Mouse (Mus musculus) hindbrain, embryonic 11.5 days (tissue): ENCODE measurements at regions not wholly inside any gene's neighbourhood (a gene's known extent, or its start where the extent isn't known, plus 50 kb on each side); places are given as distances from the start of the nearest gene placed in this dataset.
A peak's percentile ranks its signal among the peaks of the same experiment; 100 is the strongest.

Source experiments
- ATAC-seq: fragments of 200-750 bp; cut with Nextera tagmentation; 2 replicates; pipeline ENCODE4 v1.8.0; 2017; ENCODE audit warnings: mild to moderate bottlenecking, moderate TSS enrichment, moderate library complexity; ENCODE audit not compliant: low FRiP score
- DNase-seq: peaks from one replicate; pipeline ENCODE4 v3.0.0-alpha.2; 2015; ENCODE audit warnings: low spot score
- H3K27ac ChIP-seq: fragments of 300-500 bp; sonication (generic); 2 replicates; pipeline ENCODE4 v1.5.1; 2014; ENCODE audit warnings: mild to moderate bottlenecking, low read depth, low read length
- H3K27me3 ChIP-seq: fragments of 300-500 bp; sonication (generic); 2 replicates; pipeline ENCODE4 v1.6.1; 2014; ENCODE audit warnings: mild to moderate bottlenecking, low read length, moderate library complexity, mixed read lengths; ENCODE audit not compliant: control insufficient read depth, insufficient read depth
- H3K36me3 ChIP-seq: fragments of 300-500 bp; sonication (generic); 2 replicates; pipeline ENCODE4 v1.6.1; 2014; ENCODE audit warnings: mild to moderate bottlenecking, low read length, moderate library complexity, mixed read lengths; ENCODE audit not compliant: control insufficient read depth, insufficient read depth
- H3K4me1 ChIP-seq: fragments of 300-500 bp; sonication (generic); replicated peaks from 2 replicates; pipeline ENCODE4 v1.6.1; 2014; ENCODE audit warnings: low read length, mixed read lengths; ENCODE audit not compliant: control insufficient read depth, insufficient read depth
- H3K4me2 ChIP-seq: fragments of 300-500 bp; sonication (generic); replicated peaks from 2 replicates; pipeline ENCODE4 v1.6.1; 2014; ENCODE audit warnings: mild to moderate bottlenecking, low read depth, low read length
- H3K4me3 ChIP-seq: fragments of 300-500 bp; sonication (generic); 2 replicates; pipeline ENCODE4 v1.5.1; 2014; ENCODE audit warnings: low read depth, low read length
- H3K9ac ChIP-seq: fragments of 300-500 bp; sonication (generic); 2 replicates; pipeline ENCODE4 v1.6.1; 2014; ENCODE audit warnings: low read depth, low read length
- H3K9me3 ChIP-seq: fragments of 300-500 bp; sonication (generic); 2 replicates; pipeline ENCODE4 v1.6.1; 2016; ENCODE audit warnings: low read length; ENCODE audit not compliant: control insufficient read depth
- WGBS: fragments of 180-500 bp; shearing (Covaris S2); extraction: QIAGEN DNeasy Blood & Tissue Kit; methylation state at CpG from one replicate; pipeline ENCODE4 v1.1.7; 2014; 5-methylcytosine and 5-hydroxymethylcytosine counted together

GRCm38 (mm10) chr9:82709411-82709983 is 119.8 kb upstream of the Irak1bp1 start:
- no peak overlapping the region for H3K9ac ChIP-seq
- H3K4me3 ChIP-seq = no peak overlapping the region
- H3K4me2 ChIP-seq = no peak overlapping the region
- no peaks in the 10 kb centered on the region for H3K27me3 ChIP-seq
- no peaks in the 10 kb centered on the region for H3K4me1 ChIP-seq
- no peaks in the 10 kb centered on the region for H3K9me3 ChIP-seq
- 45% methylated on average over 2 of the region's 2 CpGs for WGBS
- H3K36me3 ChIP-seq = no peaks in the 10 kb centered on the region
- no peak overlapping the region for H3K27ac ChIP-seq
- ATAC-seq (peak; percentile 76), DNase-seq (peak; percentile 14)

GRCm38 (mm10) chr9:82709991-82710593 is 119.2 kb upstream of the Irak1bp1 start:
- WGBS = 72% methylated on average over 12 of the region's 12 CpGs
- H3K9me3 ChIP-seq = no peaks in the 10 kb centered on the region
- ATAC-seq (peak; percentile 34), DNase-seq (peak; percentile 12)
- no peaks in the 10 kb centered on the region for H3K36me3 ChIP-seq
- H3K9ac ChIP-seq = no peak overlapping the region
- no peak overlapping the region for H3K4me2 ChIP-seq
- H3K27me3 ChIP-seq = no peaks in the 10 kb centered on the region
- no peak overlapping the region for H3K4me3 ChIP-seq
- H3K4me1 ChIP-seq = no peaks in the 10 kb centered on the region
- H3K27ac ChIP-seq = no peak overlapping the region

- no peak overlapping the region for H3K9ac ChIP-seq
- no peaks in the 10 kb centered on the region for H3K9me3 ChIP-seq
- H3K27me3 ChIP-seq = no peaks in the 10 kb centered on the region
- 83% methylated on average over 6 of the region's 6 CpGs for WGBS
- H3K4me1 ChIP-seq = no peaks in the 10 kb centered on the region
- ATAC-seq (no peak), DNase-seq (no peak)
- no peak overlapping the region for H3K4me2 ChIP-seq
- no peaks in the 10 kb centered on the region for H3K36me3 ChIP-seq
- H3K27ac ChIP-seq = no peak overlapping the region
- H3K4me3 ChIP-seq = no peak overlapping the region
These were observed 118.3 kb upstream of the Irak1bp1 start for GRCm38 (mm10) chr9:82710945-82711516.

- Histone ChIP-seq H3K4me1 (no peaks in the 10 kb centered on the region), H3K9ac (no peak overlapping the region), H3K4me2 (no peak overlapping the region), H3K27me3 (no peaks in the 10 kb centered on the region), H3K36me3 (no peaks in the 10 kb centered on the region), H3K9me3 (no peaks in the 10 kb centered on the region), H3K27ac (no peak overlapping the region), H3K4me3 (no peak overlapping the region)
- DNase-seq = no peak
- no peak for ATAC-seq
- whole genome bisulfite sequencing = 85% methylated on average over 3 of the region's 3 CpGs
These were observed 116.3 kb upstream of the Irak1bp1 start for GRCm38 (mm10) chr9:82712769-82713733.

GRCm38 (mm10) chr9:82728652-82729051 is 100.7 kb upstream of the Irak1bp1 start:
- ATAC-seq (no peak), DNase-seq (no peak)
- no peaks in the 10 kb centered on the region for H3K27me3 ChIP-seq
- H3K4me2 ChIP-seq = no peak overlapping the region
- H3K9me3 ChIP-seq = no peaks in the 10 kb centered on the region
- no peaks in the 10 kb centered on the region for H3K36me3 ChIP-seq
- 80% methylated on average over 3 of the region's 3 CpGs for WGBS
- H3K27ac ChIP-seq = no peak overlapping the region
- no peaks in the 10 kb centered on the region for H3K4me1 ChIP-seq
- H3K9ac ChIP-seq = no peak overlapping the region
- H3K4me3 ChIP-seq = no peak overlapping the region

GRCm38 (mm10) chr9:82729646-82730045 is 99.7 kb upstream of the Irak1bp1 start:
- no peaks in the 10 kb centered on the region for H3K9me3 ChIP-seq
- WGBS = 75% methylated on average over 4 of the region's 4 CpGs
- no peaks in the 10 kb centered on the region for H3K4me1 ChIP-seq
- no peak overlapping the region for H3K4me3 ChIP-seq
- no peaks in the 10 kb centered on the region for H3K27me3 ChIP-seq
- DNase-seq = no peak
- H3K9ac ChIP-seq = no peak overlapping the region
- no peaks in the 10 kb centered on the region for H3K36me3 ChIP-seq
- peak; percentile 12; the same call in 1 of the 2 replicates for ATAC-seq
- H3K27ac ChIP-seq = no peak overlapping the region
- no peak overlapping the region for H3K4me2 ChIP-seq

DNA sequence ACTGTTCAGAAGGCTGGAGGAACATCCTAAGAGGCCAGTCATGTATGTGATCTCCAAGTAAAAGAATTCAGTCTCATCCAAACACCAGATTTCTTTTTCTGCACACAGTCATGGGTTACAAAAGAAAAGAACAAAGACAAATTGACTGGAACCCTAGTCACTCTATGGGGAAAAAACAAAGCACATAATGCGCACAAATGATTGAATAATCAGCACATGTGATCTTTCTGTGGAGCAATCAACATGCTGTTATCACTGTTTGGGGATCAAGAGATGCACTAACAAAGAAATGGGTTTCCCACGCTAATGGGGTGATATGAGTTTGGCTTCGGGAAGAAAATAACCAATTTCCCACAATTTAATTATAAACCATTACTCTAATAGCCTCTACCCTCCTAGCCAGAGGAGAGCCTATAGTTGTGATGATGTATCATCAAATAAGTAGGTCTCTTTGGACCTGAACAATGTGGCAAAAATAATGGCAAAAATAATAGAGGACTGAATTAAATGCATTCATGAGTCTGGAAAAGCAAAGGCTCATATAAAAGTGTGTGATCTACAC is 96.2 kb upstream of the Irak1bp1 start:
- no peak overlapping the region for H3K4me3 ChIP-seq
- H3K4me2 ChIP-seq = no peak overlapping the region
- DNase-seq (no peak), ATAC-seq (no peak)
- no peak overlapping the region for H3K27ac ChIP-seq
- 88% methylated on average over 3 of the region's 3 CpGs for WGBS
- no peaks in the 10 kb centered on the region for H3K27me3 ChIP-seq
- H3K9ac ChIP-seq = no peak overlapping the region
- no peaks in the 10 kb centered on the region for H3K4me1 ChIP-seq
- no peaks in the 10 kb centered on the region for H3K36me3 ChIP-seq
- no peaks in the 10 kb centered on the region for H3K9me3 ChIP-seq

DNA sequence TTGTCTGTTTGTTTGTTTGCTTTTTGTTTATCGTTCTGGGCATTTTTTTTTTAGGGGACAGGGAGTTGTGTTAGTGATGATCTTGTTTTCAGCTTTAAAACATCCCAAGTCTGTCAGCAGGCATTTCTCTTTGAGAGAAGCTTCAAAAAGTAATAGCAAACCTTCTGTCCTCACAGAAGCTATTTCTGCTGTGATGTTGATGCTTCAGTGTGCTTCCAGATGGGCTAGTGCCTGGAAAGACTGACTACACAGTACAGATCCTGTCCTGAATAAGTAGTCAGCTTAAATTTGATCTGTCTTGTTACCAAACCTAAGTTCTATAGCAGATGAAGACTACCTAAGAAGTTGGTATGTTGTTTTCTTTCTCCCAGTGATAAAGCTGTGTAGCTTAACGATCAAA is 94.4 kb upstream of the Irak1bp1 start:
- Histone ChIP-seq H3K36me3 (no peaks in the 10 kb centered on the region), H3K9me3 (no peaks in the 10 kb centered on the region), H3K4me1 (no peaks in the 10 kb centered on the region), H3K27ac (no peak overlapping the region), H3K4me2 (no peak overlapping the region), H3K4me3 (no peak overlapping the region), H3K9ac (no peak overlapping the region), H3K27me3 (no peaks in the 10 kb centered on the region)
- no peak for DNase-seq
- WGBS = 71% methylated on average over 2 of the region's 2 CpGs
- ATAC-seq = no peak
